Mouse (Mus musculus): ENCODE measurements at regions not wholly inside any gene's neighbourhood (a gene's known extent, or its start where the extent isn't known, plus 50 kb on each side); places are given as distances from the start of the nearest gene placed in this dataset.
"Not testable (repeated sequence)": the region's sequence is repeated elsewhere in the genome, so short reads cannot be mapped to it uniquely, and the experiment has no call there.

DNA sequence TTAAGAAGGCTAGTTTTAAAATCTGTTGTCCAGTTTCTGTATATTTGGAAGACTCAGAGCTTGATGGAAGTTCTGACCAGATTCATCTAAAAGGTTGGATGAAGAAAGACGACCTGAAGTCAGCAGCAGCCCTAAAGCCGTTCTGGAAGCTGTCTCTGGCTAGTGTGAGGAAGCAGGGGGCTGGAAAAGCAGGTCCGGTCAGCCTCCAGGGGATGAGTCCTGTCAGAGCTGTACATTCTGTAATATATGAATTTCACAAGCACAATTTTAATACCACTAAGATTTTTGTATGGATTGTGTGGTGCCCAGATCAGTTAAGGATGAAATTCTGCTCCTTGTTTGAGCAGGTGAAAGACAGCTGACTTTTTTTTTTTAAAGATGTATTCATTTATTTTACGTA lies 1000.2 kb downstream of the 4930447A16Rik start:
- H3K4me1 ChIP-seq (ENCODE audit: control insufficient read depth, insufficient read depth, low read length) = no peaks in the 10 kb centered on the region
- no peak for TF ChIP-seq CTCF (IDR thresholded peaks at IDR 0.05; ENCODE audit: borderline replicate concordance, insufficient read depth, low read depth, low read length)
- TF ChIP-seq POLR2A (IDR thresholded peaks at IDR 0.05; ENCODE audit: borderline replicate concordance, insufficient read depth, low read length) = no peak
- no peaks in the 10 kb centered on the region for H3K27me3 ChIP-seq (ENCODE audit: control insufficient read depth, insufficient read depth, low read length)
- 83% methylated on average over 4 of the region's 4 CpGs for WGBS
- no peak overlapping the region for H3K27ac ChIP-seq (ENCODE audit: insufficient read depth, low read length)
- H3K4me3 ChIP-seq (replicated peaks; ENCODE audit: insufficient read depth, low read depth, low read length) = no peak overlapping the region
- no peak for DNase-seq

DNA sequence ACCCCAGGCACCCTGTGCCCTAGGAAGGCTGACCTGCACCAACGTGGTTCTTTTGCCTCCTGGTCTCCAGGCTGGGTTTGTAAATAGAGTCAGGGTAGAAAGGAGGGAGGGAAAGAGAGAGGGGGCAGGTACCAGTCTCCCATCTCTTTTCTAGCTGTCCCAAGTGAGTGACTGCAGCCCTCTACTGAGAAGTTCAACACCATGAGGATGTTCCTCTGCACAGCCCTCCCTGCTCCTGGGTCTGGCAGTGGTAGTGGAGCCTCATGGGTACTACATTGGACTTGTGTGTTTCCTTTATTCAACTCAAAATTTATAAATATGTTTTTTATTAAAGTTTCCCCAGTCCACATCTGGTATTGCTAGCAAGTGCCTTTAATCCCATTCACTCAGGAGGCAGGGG lies 1002.6 kb downstream of the 4930447A16Rik start:
- Histone ChIP-seq H3K4me1 (ENCODE audit: control insufficient read depth, insufficient read depth, low read length) (no peaks in the 10 kb centered on the region), H3K27ac (ENCODE audit: insufficient read depth, low read length) (no peak overlapping the region), H3K27me3 (ENCODE audit: control insufficient read depth, insufficient read depth, low read length) (no peaks in the 10 kb centered on the region), H3K4me3 (replicated peaks; ENCODE audit: insufficient read depth, low read depth, low read length) (no peak overlapping the region)
- no peak for DNase-seq
- TF ChIP-seq CTCF (IDR thresholded peaks at IDR 0.05; ENCODE audit: borderline replicate concordance, insufficient read depth, low read depth, low read length) (no peak), POLR2A (IDR thresholded peaks at IDR 0.05; ENCODE audit: borderline replicate concordance, insufficient read depth, low read length) (no peak)
- 26% methylated on average over 1 of the region's 1 CpGs for WGBS

DNA sequence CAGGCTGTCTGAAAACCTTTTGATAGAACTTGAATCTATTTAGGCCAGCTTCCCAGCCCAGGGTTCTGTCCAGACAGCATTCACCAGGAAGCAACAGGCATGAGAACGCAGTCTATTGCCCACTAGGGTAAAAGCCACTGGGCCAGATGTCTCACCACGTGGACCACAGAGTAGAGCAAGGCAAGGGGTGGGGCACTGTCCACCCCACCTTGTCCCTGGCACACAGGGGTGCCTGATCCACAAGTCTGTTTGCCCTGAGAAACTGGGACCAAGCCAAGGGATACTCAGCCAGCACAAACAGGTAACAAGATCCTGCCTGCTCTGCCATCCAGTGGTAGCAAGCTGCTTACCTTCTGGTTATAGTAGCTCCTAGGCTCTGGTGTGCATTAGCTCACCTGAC lies 1006.3 kb downstream of the 4930447A16Rik start:
- no peak overlapping the region for H3K27ac ChIP-seq (ENCODE audit: insufficient read depth, low read length)
- 28% methylated on average over 2 of the region's 2 CpGs for WGBS
- no peaks in the 10 kb centered on the region for H3K27me3 ChIP-seq (ENCODE audit: control insufficient read depth, insufficient read depth, low read length)
- H3K4me1 ChIP-seq (ENCODE audit: control insufficient read depth, insufficient read depth, low read length) = no peaks in the 10 kb centered on the region
- peak in 1 of 2 experiments; percentile 5 for DNase-seq
- TF ChIP-seq POLR2A (IDR thresholded peaks at IDR 0.05; ENCODE audit: borderline replicate concordance, insufficient read depth, low read length) (no peak), CTCF (IDR thresholded peaks at IDR 0.05; ENCODE audit: borderline replicate concordance, insufficient read depth, low read depth, low read length) (0 out of 2 replicates have a peak, but pooled peaks have one; percentile 34)
- H3K4me3 ChIP-seq (replicated peaks; ENCODE audit: insufficient read depth, low read depth, low read length) = no peak overlapping the region

- no peak for DNase-seq
- Histone ChIP-seq H3K27me3 (ENCODE audit: control insufficient read depth, insufficient read depth, low read length) (no peaks in the 10 kb centered on the region), H3K27ac (ENCODE audit: insufficient read depth, low read length) (no peak overlapping the region), H3K4me3 (replicated peaks; ENCODE audit: insufficient read depth, low read depth, low read length) (no peak overlapping the region), H3K4me1 (ENCODE audit: control insufficient read depth, insufficient read depth, low read length) (no peaks in the 10 kb centered on the region)
- 89% methylated on average over 7 of the region's 7 CpGs for WGBS
- no peak for TF ChIP-seq POLR2A (IDR thresholded peaks at IDR 0.05; ENCODE audit: borderline replicate concordance, insufficient read depth, low read length)
- no peak for TF ChIP-seq CTCF (IDR thresholded peaks at IDR 0.05; ENCODE audit: borderline replicate concordance, insufficient read depth, low read depth, low read length)
These were observed 1008.0 kb downstream of the 4930447A16Rik start for GRCm38 (mm10) chr15:38433386-38433785.

- not testable (repeated sequence) for H3K27me3 ChIP-seq (ENCODE audit: control insufficient read depth, insufficient read depth, low read length); H3K27ac ChIP-seq (ENCODE audit: insufficient read depth, low read length); DNase-seq; H3K4me1 ChIP-seq (ENCODE audit: control insufficient read depth, insufficient read depth, low read length); H3K4me3 ChIP-seq (replicated peaks; ENCODE audit: insufficient read depth, low read depth, low read length)
- 96% methylated on average over 2 of the region's 2 CpGs for WGBS
These were observed 1008.9 kb downstream of the 4930447A16Rik start for GRCm38 (mm10) chr15:38434239-38434638.
